Mouse (Mus musculus): ENCODE results near the gene Rsbn1l. TPM values are rescaled to one million over a fixed set of nuclear protein-coding genes. Genes with fewer than 3 reads are reported as not detected.
"Not testable (repeated sequence)": the region's sequence is repeated elsewhere in the genome, so short reads cannot be mapped to it uniquely, and the experiment has no call there.

Rsbn1l gene
- polyA plus RNA-seq, 1 experiment from 2014 or later, result 5.6 TPM

- Histone ChIP-seq H3K4me1 (replicated peaks; ENCODE audit: control insufficient read depth, insufficient read depth, low read length) (peaks cover 10% of the 10 kb centered on the region), H3K36me3 (replicated peaks; ENCODE audit: control insufficient read depth, insufficient read depth) (no peaks in the 10 kb centered on the region), H3K9ac (peak overlapping the region; percentile 90), H3K4me2 (replicated peaks) (peak overlapping the region; percentile 64), H3K9me3 (ENCODE audit: control insufficient read depth, low read length) (peaks cover 6% of the 10 kb centered on the region; the same call in 1 of the 2 replicates), H3K27ac (0 out of 2 replicates have a peak overlapping the region, but pooled peaks have one; percentile 99), H3K4me3 (replicated peaks; ENCODE audit: low read length) (peak overlapping the region; percentile 97), H3K27me3 (ENCODE audit: control insufficient read depth, insufficient read depth, low read length) (no peaks in the 10 kb centered on the region)
- DNase-seq (ENCODE audit: low spot score) (no peak), ATAC-seq (ENCODE audit: low FRiP score) (no peak)
- 27% methylated on average over 9 of the region's 9 CpGs for WGBS
Observed at GRCm38 (mm10) chr5:20952337-20952925, 3.8 kb downstream of the Rsbn1l start.

DNA sequence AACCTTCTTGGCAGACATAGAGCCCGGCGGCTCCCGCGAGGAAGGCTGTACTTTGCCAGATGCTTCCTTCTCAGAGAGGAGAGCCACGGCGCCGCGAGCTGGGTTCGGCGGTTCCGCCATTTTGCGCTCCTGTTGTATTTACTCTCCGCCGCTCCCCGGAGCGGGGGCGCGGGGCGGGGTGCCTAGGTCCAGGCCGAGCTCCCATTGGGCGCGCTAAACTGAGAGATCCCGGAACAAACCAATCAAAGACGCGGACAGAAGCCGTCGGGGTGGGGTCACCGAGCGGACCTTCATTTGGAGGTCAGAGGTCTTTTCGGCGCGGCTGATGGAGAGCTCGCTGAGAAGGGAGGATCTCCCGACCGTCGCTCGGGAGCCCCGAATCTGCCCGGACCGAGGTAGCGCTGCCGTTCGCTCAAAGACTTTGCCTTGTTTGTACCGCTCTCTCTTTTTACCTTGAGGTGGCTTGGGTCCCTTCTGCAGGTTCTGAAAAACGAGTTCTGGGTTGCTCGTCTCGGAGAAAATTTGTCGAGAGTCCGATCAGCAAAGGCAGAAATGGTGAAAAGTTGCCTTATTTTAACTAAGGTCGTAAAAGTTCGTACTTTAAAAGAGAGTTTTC, 4.4 kb downstream of the Rsbn1l start:
- DNase-seq (ENCODE audit: low spot score) (peak; percentile 95), ATAC-seq (ENCODE audit: low FRiP score) (peak; percentile 99)
- H3K4me3 ChIP-seq (replicated peaks; ENCODE audit: low read length), result peak overlapping the region; percentile 97
- H3K27me3 ChIP-seq (ENCODE audit: control insufficient read depth, insufficient read depth, low read length), result no peaks in the 10 kb centered on the region
- peaks cover 10% of the 10 kb centered on the region for H3K4me1 ChIP-seq (replicated peaks; ENCODE audit: control insufficient read depth, insufficient read depth, low read length)
- no peaks in the 10 kb centered on the region for H3K36me3 ChIP-seq (replicated peaks; ENCODE audit: control insufficient read depth, insufficient read depth)
- H3K4me2 ChIP-seq (replicated peaks), result peak overlapping the region; percentile 64
- under 1% methylated on average over 49 of the region's 51 CpGs for WGBS
- peaks cover 2% of the 10 kb centered on the region; the same call in 1 of the 2 replicates for H3K9me3 ChIP-seq (ENCODE audit: control insufficient read depth, low read length)
- peak overlapping the region; percentile 90 for H3K9ac ChIP-seq
- H3K27ac ChIP-seq, result peak overlapping the region; percentile 99

DNA sequence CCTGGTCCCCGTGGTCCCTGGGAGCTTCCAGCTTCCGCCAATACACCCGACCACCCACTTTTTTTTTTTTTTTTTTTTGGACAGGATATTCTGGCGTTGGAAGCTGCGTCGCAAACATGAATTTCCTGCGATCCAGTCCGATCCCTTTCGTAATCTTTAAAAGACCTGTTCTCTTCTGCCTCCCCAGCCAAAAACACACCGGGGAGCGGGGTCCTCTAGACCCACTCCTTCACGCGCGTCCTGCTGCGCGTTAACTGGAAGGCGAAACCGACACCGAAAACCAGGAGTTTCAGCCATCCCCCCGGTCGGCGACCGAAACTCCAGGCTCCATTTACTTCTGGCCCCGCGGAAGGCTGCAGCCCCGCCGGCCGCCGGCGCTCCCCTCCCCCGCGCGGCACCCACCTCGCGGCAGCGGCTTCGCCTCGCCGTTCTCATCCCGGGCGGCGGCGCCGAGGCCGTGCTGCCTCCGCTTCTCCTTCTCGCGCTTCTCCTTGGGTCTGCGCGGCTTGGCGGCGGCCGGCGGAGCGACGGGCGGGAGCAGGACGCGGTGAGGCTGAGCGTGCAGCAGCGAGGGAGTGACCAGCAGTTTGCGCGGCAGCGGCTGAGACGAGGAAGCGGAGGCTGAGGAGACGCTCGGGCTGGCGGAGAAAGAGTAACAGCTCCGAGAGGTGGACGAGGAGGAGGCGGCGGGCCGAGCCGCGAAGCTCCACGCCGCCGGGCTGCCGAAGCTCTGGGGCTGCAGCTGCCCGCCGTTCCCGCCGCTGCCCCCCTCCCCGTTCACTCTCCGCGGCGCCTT, 5.1 kb downstream of the Rsbn1l start:
- Histone ChIP-seq H3K36me3 (replicated peaks; ENCODE audit: control insufficient read depth, insufficient read depth) (no peaks in the 10 kb centered on the region), H3K27me3 (ENCODE audit: control insufficient read depth, insufficient read depth, low read length) (no peaks in the 10 kb centered on the region), H3K4me3 (replicated peaks; ENCODE audit: low read length) (peak overlapping the region; percentile 97), H3K9ac (peak overlapping the region; percentile 90), H3K9me3 (ENCODE audit: control insufficient read depth, low read length) (no peaks in the 10 kb centered on the region), H3K4me2 (replicated peaks) (peak overlapping the region; percentile 64), H3K27ac (peak overlapping the region; percentile 99), H3K4me1 (replicated peaks; ENCODE audit: control insufficient read depth, insufficient read depth, low read length) (peaks cover 10% of the 10 kb centered on the region)
- DNase-seq (ENCODE audit: low spot score), result peak; percentile 49
- under 1% methylated on average over 66 of the region's 88 CpGs for WGBS
- ATAC-seq (ENCODE audit: low FRiP score), result peak; percentile 73

DNA sequence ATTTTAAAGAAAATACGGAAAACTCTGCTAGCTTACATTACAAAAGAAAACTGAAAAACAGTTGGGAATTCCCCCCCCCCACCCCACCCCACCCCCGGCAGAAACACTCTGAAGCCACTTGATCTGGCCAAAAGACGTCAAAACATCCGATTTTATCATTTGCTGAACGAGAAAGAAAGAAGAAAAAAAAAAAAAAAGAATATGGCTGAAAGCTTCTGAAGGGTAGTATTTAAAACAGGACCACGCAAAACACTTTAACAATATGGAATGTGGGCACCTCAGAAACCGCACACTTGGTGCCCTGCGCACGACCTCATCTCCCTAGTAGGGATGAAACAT, 5.7 kb downstream of the Rsbn1l start:
- H3K9ac ChIP-seq, result peak overlapping the region; percentile 90
- DNase-seq (ENCODE audit: low spot score), result no peak
- no peaks in the 10 kb centered on the region for H3K27me3 ChIP-seq (ENCODE audit: control insufficient read depth, insufficient read depth, low read length)
- no peak for ATAC-seq (ENCODE audit: low FRiP score)
- peaks cover 10% of the 10 kb centered on the region for H3K4me1 ChIP-seq (replicated peaks; ENCODE audit: control insufficient read depth, insufficient read depth, low read length)
- peak overlapping the region; percentile 97 for H3K4me3 ChIP-seq (replicated peaks; ENCODE audit: low read length)
- peak overlapping the region; percentile 99 for H3K27ac ChIP-seq
- H3K36me3 ChIP-seq (replicated peaks; ENCODE audit: control insufficient read depth, insufficient read depth), result no peaks in the 10 kb centered on the region
- WGBS, result under 1% methylated on average over 9 of the region's 9 CpGs
- H3K9me3 ChIP-seq (ENCODE audit: control insufficient read depth, low read length), result no peaks in the 10 kb centered on the region
- H3K4me2 ChIP-seq (replicated peaks), result peak overlapping the region; percentile 64

- ATAC-seq (ENCODE audit: low FRiP score), result no peak
- no peaks in the 10 kb centered on the region for H3K36me3 ChIP-seq (replicated peaks; ENCODE audit: control insufficient read depth, insufficient read depth)
- H3K9ac ChIP-seq, result peak overlapping the region; percentile 90
- 4% methylated on average over 5 of the region's 5 CpGs for WGBS
- H3K27me3 ChIP-seq (ENCODE audit: control insufficient read depth, insufficient read depth, low read length), result no peaks in the 10 kb centered on the region
- H3K27ac ChIP-seq, result no peak overlapping the region
- peak overlapping the region; percentile 97 for H3K4me3 ChIP-seq (replicated peaks; ENCODE audit: low read length)
- DNase-seq (ENCODE audit: low spot score), result no peak
- H3K4me2 ChIP-seq (replicated peaks), result peak overlapping the region; percentile 64
- no peaks in the 10 kb centered on the region for H3K9me3 ChIP-seq (ENCODE audit: control insufficient read depth, low read length)
- peaks cover 10% of the 10 kb centered on the region for H3K4me1 ChIP-seq (replicated peaks; ENCODE audit: control insufficient read depth, insufficient read depth, low read length)
Observed at GRCm38 (mm10) chr5:20950093-20950492, 6.1 kb downstream of the Rsbn1l start.

GRCm38 (mm10) chr5:20946906-20947305, 9.3 kb downstream of the Rsbn1l start:
- H3K27me3 ChIP-seq (ENCODE audit: control insufficient read depth, insufficient read depth, low read length), result no peaks in the 10 kb centered on the region
- H3K4me2 ChIP-seq (replicated peaks), result no peak overlapping the region
- no peak overlapping the region for H3K9ac ChIP-seq
- H3K27ac ChIP-seq, result no peak overlapping the region
- 75% methylated on average over 6 of the region's 6 CpGs for WGBS
- ATAC-seq (ENCODE audit: low FRiP score) (no peak), DNase-seq (ENCODE audit: low spot score) (no peak)
- no peaks in the 10 kb centered on the region for H3K36me3 ChIP-seq (replicated peaks; ENCODE audit: control insufficient read depth, insufficient read depth)
- H3K9me3 ChIP-seq (ENCODE audit: control insufficient read depth, low read length), result no peaks in the 10 kb centered on the region
- H3K4me1 ChIP-seq (replicated peaks; ENCODE audit: control insufficient read depth, insufficient read depth, low read length), result peaks cover 10% of the 10 kb centered on the region
- H3K4me3 ChIP-seq (replicated peaks; ENCODE audit: low read length), result no peak overlapping the region

DNA sequence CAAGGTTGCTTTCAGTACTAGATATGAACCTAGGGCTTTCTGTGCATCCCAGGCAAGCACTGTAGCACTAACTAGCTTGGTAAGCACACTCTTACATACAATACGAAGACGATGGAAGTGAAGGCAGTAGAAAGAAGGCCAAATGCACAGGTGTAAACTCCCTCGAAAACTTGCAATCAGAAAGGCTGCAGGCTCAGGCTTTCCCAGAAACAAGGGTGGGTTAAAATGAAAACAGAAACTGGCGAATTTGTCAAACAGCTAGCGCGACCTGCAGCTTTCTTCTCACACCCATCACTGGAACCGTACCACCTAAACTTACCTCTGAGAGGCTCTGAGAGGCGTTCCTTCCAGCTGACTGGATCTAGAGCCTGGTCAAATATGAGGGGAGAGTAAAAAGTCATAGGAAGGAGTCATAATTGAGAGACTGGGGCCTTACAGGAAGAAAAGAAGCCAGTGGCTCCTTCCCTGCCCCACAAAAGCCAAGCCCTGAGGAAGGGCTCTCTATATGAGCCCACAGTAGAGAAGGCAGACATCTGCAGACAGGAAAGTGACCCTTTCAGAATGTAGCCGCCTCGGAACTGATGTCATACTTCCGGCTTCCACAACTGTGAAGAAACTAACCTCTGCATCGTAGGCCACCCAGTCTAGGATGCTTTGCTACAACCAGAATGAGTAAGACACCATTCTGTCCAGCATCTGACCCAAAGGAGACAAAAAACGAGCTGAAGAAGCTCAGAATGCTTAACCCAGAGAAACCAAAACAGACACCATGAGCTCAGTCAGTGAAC, 11.0 kb downstream of the Rsbn1l start:
- ATAC-seq (ENCODE audit: low FRiP score) (no peak), DNase-seq (ENCODE audit: low spot score) (no peak)
- WGBS, result 83% methylated on average over 13 of the region's 13 CpGs
- Histone ChIP-seq H3K4me2 (replicated peaks) (no peak overlapping the region), H3K9me3 (ENCODE audit: control insufficient read depth, low read length) (no peaks in the 10 kb centered on the region), H3K36me3 (replicated peaks; ENCODE audit: control insufficient read depth, insufficient read depth) (no peaks in the 10 kb centered on the region), H3K9ac (no peak overlapping the region), H3K4me3 (replicated peaks; ENCODE audit: low read length) (no peak overlapping the region), H3K4me1 (replicated peaks; ENCODE audit: control insufficient read depth, insufficient read depth, low read length) (peaks cover 10% of the 10 kb centered on the region), H3K27ac (no peak overlapping the region), H3K27me3 (ENCODE audit: control insufficient read depth, insufficient read depth, low read length) (no peaks in the 10 kb centered on the region)

DNA sequence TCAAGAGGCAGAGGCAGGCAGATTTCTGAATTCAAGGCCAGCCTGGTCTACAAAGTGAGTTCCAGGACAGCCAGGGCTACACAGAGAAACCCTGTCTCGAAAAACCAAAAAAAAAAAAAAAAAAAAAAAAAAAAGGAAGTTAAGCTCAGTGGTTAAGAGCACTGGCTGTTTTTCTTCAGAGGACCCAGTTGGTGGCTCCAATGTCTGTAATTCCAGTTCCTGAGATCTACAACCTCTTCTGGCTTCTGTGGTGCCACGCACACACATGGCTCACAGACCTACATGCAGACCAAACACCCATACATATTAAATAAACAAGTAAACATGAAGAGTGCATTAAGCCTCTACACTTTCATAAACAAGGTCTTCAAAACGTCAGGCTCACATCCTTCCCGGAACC, 12.4 kb downstream of the Rsbn1l start:
- H3K4me2 ChIP-seq (replicated peaks); H3K27ac ChIP-seq; H3K4me3 ChIP-seq (replicated peaks; ENCODE audit: low read length); H3K9ac ChIP-seq; H3K36me3 ChIP-seq (replicated peaks; ENCODE audit: control insufficient read depth, insufficient read depth); ATAC-seq (ENCODE audit: low FRiP score); H3K9me3 ChIP-seq (ENCODE audit: control insufficient read depth, low read length); H3K27me3 ChIP-seq (ENCODE audit: control insufficient read depth, insufficient read depth, low read length); H3K4me1 ChIP-seq (replicated peaks; ENCODE audit: control insufficient read depth, insufficient read depth, low read length); DNase-seq (ENCODE audit: low spot score): not testable (repeated sequence)
- WGBS, result 90% methylated on average over 3 of the region's 4 CpGs

DNA sequence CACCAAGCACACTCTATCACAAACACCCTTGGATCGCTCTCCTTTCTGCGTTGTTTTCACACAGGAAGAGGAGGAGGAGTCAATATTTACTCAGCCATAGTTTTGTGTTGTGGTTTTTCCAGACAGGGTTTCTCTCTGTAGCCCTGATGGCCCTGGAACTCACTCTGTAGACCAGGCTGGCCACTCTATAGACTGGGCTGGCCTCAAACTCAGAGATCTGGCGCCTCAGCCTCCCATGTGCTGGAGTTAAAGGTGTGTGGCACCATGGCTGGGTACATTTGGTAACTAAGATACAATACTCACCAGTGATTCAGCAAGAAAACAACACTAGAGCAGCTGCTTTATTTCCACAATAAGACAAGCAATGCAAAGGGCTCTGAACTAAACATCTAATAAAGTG, 13.7 kb downstream of the Rsbn1l start:
- no peak for ATAC-seq (ENCODE audit: low FRiP score)
- WGBS, result 93% methylated on average over 3 of the region's 3 CpGs
- Histone ChIP-seq H3K4me1 (replicated peaks; ENCODE audit: control insufficient read depth, insufficient read depth, low read length) (no peaks in the 10 kb centered on the region), H3K4me3 (replicated peaks; ENCODE audit: low read length) (no peak overlapping the region), H3K9me3 (ENCODE audit: control insufficient read depth, low read length) (no peaks in the 10 kb centered on the region), H3K4me2 (replicated peaks) (no peak overlapping the region), H3K27me3 (ENCODE audit: control insufficient read depth, insufficient read depth, low read length) (no peaks in the 10 kb centered on the region), H3K9ac (no peak overlapping the region), H3K36me3 (replicated peaks; ENCODE audit: control insufficient read depth, insufficient read depth) (no peaks in the 10 kb centered on the region), H3K27ac (no peak overlapping the region)
- DNase-seq (ENCODE audit: low spot score), result no peak

All from hindbrain, embryonic 14.5 days (tissue).